Mouse (Mus musculus): ENCODE measurements around the gene Myo5c.

Gene Myo5c

GRCm38 (mm10) chr9:75231841-75232746 lies at the start of gene Myo5c:
Gene Myo5c (plus strand): TSS chr9:75232020.
- no peak for DNase-seq (ENCODE audit: low read depth, low spot score)

DNA sequence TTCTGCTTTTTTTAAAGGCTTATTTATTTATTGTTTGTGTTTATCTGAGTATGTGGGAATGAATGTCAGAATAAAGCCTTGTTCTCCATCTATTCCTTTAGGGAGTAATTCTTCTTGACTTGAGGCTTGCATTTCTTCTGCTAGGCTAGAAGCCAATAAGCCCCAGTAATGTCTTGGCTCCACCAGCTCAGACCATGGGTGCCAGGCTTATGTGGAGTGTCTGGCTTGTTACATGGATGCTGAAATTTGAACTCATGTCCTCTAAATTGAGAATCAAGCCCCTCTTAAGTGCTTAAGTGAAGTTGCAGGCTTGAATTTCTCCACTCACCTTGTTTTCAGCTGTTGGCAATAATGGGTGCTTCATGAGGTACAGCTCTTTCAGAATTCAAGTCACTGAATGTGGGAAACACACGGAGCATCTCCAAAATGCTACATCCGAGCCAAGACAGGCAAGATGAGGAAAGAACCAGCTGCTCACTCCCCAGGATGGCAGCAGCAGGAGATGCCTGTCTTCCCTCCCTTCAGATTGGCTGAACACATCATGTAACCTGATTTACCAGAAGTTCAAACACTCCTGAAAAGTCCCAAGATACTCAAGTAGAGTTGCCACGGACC lies 44.1 kb upstream of the Myo5c start:
- DNase-seq (ENCODE audit: low read depth, low spot score), result no peak

- no peak for DNase-seq (ENCODE audit: low read depth, low spot score)
These were observed 38.0 kb upstream of the Myo5c start for GRCm38 (mm10) chr9:75193858-75194257.

DNA sequence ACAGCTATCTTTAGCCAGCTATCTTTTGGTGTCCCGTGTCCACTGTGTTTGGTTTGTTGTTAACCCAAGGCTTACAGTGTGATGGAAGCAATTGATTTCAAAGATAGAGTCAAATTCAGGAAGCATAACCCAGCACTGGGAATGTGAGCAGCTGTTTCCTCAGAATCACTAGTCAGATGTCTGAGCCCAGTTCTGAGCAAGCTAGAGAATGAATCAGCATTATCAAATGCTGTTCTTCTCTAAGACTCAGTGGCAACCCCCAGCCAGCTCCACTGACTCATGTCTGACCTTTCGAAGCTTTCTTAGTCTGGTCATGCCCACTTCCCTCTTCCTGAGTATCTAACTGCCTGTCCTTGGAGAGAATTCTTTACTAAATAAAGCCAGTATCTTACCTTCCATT lies 35.5 kb upstream of the Myo5c start:
- DNase-seq (ENCODE audit: low read depth, low spot score), result no peak

DNA sequence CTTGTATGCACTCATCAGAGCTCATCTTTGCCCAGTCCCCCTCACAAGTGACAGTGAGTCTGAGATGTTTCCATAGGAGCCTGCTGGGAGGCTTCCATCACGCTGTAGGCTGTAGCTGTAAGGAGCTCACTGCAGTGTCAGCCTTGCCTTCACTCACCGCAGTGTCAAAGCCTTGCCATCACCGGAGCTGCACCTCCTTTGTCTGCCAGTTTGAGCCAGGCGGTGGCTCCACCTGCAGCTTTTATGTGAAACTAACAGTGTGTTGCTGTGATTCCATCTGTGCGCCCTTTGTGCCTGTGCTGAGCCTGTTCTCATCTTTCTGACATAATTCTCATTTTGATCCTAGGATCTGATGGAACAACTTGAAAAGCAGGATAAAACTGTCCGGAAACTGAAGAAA lies 34.5 kb upstream of the Myo5c start:
- no peak for DNase-seq (ENCODE audit: low read depth, low spot score)

GRCm38 (mm10) chr9:75201506-75201905 lies 30.3 kb upstream of the Myo5c start:
- no peak for DNase-seq (ENCODE audit: low read depth, low spot score)

DNA sequence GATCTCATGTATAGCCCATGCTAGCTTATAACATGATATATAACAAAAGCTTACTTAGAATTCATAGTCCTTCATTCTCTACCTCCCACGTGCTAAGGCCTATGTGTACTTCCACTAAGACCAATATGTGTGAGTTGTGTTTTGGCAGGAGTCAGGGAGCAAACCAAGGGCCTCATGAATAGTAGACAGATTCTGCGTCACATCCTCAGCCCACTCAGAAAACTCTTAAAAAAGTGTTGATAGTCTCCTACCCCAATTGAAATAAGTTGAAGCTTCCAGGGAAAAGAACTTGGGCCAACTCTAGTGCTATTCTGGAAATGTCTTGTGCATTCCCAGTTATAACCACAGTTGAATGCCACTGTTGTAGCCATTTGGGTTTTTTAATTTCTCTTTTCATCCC lies 29.8 kb upstream of the Myo5c start:
- DNase-seq (ENCODE audit: low read depth, low spot score), result no peak

- DNase-seq (ENCODE audit: low read depth, low spot score), result no peak
These were observed 22.6 kb upstream of the Myo5c start for GRCm38 (mm10) chr9:75209246-75209645.

DNA sequence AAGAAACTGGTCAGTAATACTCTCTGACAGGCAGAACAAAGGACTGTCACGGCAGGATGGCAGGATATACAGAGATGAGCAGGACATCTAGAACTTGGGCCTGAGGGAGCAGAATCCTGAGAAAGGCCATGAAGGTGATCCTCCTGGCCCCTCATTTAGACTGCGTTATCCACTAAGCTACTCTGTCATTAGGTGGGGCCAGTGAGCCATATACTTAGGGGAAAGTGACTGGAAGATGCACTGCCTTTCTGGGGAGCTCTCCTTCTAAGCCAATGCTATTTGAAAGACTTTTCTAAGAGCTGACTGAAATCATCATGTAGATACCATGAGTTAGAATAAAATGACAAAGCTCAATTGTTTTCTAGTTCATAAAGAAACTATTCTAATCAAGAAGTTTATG lies 21.6 kb upstream of the Myo5c start:
- DNase-seq (ENCODE audit: low read depth, low spot score), result no peak

DNA sequence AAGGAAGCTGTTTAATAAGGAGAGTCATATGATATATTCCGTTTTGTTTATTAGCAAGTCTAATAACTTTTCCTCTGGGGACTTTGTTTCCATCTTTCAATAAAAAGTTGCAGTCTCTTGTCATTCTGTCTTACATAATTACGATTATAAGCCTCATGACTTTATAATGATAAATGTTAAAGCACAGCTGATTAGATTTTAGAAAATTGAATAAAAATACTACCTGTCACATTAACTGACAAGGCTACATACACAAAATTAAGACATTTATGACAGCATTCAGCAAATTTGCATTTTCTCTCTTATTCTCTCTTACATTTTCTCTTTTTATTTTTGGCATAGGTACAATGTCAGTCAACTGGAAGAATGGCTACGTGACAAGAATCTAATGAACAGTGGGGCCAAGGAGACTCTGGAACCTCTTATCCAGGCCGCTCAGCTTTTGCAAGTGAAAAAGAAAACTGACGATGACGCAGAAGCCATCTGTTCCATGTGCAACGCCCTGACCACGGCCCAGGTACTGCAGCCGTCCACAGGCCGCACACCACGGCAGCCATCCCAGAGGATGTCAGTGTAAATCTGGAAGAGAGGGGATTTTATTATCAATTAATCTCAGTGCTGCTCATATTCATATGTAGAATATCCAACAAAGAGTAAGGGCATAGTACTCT lies 16.9 kb upstream of the Myo5c start:
- DNase-seq (ENCODE audit: low read depth, low spot score), result no peak

DNA sequence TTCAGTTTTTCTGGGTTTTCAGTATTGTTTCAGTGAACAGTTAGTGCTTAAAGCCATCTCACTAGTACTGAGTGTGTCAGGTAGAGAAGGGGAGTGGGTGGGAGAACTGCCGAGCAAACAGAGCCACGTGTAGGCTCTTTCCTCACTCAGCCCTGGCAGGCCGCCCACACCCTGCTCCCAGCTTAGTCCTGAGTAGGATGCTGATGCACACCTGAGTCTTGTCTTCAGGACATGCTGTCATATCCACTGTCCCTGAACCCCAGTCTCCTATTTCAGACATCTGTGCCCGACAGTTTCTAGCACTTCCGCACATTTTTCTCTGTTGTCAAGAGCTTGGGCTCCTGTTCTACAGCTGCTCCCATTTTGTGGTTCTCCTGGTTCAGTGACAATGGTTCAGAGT lies 11.9 kb upstream of the Myo5c start:
- DNase-seq (ENCODE audit: low read depth, low spot score), result no peak

DNA sequence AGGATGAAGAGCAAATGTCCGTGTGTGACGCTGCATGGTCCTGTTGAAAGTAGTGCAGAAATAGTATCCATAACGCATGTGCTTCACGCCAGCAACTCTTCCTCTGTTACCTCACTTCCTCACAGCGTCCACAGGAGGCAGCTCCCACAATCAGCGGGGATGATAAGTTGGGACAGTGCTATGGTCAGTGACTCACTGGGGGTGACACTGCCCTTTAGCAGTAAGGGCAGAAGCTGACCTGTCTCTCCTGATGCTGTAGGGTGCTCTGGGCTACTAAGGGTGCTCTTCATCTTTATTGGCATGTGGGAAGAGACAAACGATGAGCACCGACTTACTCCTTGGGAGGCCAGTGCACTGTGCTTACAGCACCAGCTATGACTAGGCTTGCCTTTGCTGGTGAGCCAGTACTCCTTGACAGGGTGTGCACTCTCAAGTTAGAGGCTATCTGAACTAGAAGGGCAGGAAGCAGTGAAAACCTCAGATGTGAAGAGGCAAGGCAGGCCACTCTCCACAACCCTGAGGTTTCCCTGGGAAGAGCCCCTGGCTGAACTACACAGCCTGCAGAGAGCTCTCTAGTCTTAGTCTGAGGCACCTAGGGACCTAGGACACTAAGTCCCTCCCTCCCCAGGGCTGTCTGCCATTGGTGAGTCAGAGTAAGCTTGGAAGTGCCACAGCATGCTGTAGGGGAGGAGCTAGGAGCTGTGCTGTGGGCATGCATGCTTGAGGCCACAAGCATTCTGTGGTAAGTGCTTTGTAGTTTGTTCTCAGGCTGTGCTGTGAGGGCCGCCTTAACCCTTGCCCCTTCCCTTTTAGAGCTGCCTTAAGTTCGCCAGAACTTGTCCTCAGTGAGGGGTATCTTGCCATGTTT lies 10.2 kb upstream of the Myo5c start:
- no peak for DNase-seq (ENCODE audit: low read depth, low spot score)

DNA sequence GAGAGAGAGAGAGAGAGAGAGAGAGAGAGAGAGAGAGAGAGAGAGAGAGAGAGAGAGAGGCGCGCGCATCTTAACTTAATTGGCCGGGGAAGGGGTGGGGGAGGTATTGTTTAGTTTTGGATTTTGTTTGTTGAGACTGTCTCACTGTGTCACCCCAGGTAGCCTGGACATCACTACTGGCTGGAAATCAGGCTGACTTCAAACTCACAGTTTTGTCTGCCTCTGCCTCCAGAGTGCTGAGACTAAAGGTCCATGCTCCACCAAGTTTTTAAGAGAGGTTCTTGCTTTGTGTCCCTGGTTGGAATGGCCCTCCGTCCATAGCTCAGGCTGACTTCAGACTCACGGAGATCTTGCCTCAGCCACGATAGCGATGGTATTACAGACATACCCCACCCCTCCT lies 1.0 kb downstream of the Myo5c start:
- no peak for DNase-seq (ENCODE audit: low read depth, low spot score)

DNA sequence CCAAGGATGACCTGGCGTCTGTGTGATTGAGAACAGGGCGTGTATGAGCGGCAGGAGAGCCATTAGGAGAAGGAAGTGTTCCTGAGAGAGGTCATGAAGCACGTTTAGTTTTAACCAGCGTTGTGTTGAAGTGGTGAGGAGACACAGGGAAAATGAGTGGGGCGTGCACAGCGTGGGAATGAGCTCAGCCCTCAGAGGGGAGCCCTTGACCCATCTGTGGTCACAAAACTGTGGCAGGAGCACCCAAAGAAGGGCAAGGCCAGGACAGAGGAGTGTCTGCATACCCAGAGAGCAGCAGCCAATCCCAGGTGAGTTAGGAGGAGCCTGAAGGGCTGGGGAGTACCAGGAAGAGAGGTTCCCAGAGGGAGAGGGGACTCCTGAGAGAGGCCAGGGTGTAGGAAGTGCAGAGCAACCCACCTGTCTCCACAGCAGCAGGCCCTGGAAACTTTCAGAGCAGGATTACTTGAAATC lies 2.5 kb downstream of the Myo5c start:
- no peak for DNase-seq (ENCODE audit: low read depth, low spot score)

DNA sequence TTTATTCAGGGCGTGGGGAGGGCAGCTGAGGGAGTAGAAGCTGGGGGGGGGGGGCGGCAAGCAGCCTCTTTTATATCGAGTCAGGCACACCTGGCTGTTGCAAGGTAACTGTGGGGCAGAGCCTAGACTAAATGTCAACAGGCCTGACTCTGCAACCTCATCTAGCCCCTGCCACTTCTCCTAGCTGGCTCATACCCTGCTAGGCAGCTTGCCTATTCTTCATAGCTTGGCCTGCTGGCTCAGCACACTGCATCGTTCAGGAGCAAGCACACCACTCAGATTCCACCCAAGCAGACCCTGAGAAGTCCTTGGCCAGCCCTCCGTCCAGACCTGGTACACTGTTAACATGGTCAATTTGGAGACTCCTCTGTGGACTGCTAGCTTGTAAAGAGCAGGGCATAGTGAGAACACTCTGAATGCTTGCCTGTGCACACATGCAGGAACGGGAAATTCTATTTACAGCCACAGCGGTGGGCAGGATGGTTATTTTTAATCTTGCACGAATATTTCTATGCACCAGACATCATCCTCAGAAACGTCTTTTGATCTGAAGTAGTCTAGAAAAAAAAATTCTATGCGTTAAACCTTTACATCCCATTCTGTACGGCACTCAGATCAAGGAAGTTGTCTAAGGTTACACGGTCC lies 3.3 kb downstream of the Myo5c start:
- DNase-seq (ENCODE audit: low read depth, low spot score), result no peak

GRCm38 (mm10) chr9:75235696-75236095 lies 3.9 kb downstream of the Myo5c start:
- no peak for DNase-seq (ENCODE audit: low read depth, low spot score)

- DNase-seq (ENCODE audit: low read depth, low spot score), result no peak
These were observed 4.8 kb downstream of the Myo5c start for GRCm38 (mm10) chr9:75236416-75237308.

DNA sequence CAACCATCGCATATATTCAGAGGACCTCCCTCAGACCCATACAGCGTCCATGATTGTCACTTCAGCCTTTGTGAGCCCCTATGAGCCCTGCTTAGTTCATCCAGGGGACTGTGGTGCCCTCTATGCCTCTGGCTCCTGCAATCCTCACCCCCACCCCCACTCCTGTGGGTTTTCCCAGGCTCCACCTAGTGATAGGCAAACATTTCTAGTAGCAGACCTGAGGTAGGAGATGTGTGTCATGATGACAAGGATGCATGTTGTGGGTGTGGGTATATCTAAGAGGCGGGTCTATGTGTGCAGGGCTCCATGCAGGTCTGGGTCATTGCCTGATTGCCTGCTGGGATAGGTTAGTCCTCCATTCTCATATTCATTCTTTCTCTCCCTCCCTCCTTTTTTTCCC lies 6.4 kb downstream of the Myo5c start:
- DNase-seq (ENCODE audit: low read depth, low spot score), result no peak

- no peak for DNase-seq (ENCODE audit: low read depth, low spot score)
These were observed 11.2 kb downstream of the Myo5c start for GRCm38 (mm10) chr9:75243052-75243451.
